In genomic region chr10:24595250-24596002, GRCm38 (mm10) we compare ENCODE assay signal across 8 mouse cellular contexts. TPM values are rescaled to one million over a fixed set of nuclear protein-coding genes. Genes with fewer than 3 reads are reported as not detected.
DNase-seq lines count a peak whose midpoint lies in the region; ATAC-seq and TF ChIP-seq lines count a peak whose summit lies in the region.

Gene Ccn2 (plus strand): TSS chr10:24595442.

- peak within 1 kb of the TSS; percentile 87 for H3K4me2 ChIP-seq in forebrain, embryonic 13.5 days
- H3K4me2 ChIP-seq in heart, embryonic 15.5 days: peak within 1 kb of the TSS; percentile 80
- H3K4me2 ChIP-seq in liver, embryonic 13.5 days: peak within 1 kb of the TSS; percentile 60
- peak within 1 kb of the TSS; percentile 61 for H3K4me2 ChIP-seq in neural tube, embryonic 11.5 days (ENCODE audit: low read depth)

- peak; percentile 46 for DNase-seq in brain, adult 2 months (ENCODE audit: low read depth, low spot score)
- peak; percentile 92 for DNase-seq in kidney, postnatal 10 days
- DNase-seq in liver, embryonic 13.5 days: no peak
- DNase-seq in neural tube, embryonic 11.5 days (ENCODE audit: low spot score): peak; percentile 80
- DNase-seq in thymus, postnatal 4 days: peak; percentile 27

- peak within 1 kb of the TSS; percentile 55 for H3K4me3 ChIP-seq in C2C12 (ENCODE audit: insufficient read depth, poor library complexity, severe bottlenecking)
- peak within 1 kb of the TSS; percentile 69 for H3K4me3 ChIP-seq in forebrain, embryonic 13.5 days
- H3K4me3 ChIP-seq in heart, embryonic 15.5 days: peak within 1 kb of the TSS; percentile 71
- H3K4me3 ChIP-seq in liver, embryonic 13.5 days (replicated peaks): peak within 1 kb of the TSS; percentile 54
- H3K4me3 ChIP-seq in neural tube, embryonic 11.5 days (ENCODE audit: low read depth, low read length): peak within 1 kb of the TSS; percentile 76

- H3K36me3 ChIP-seq in C2C12 (ENCODE audit: control insufficient read depth, insufficient read depth): peaks cover 15% of the 10 kb centered on the region
- no peaks in the 10 kb centered on the region for H3K36me3 ChIP-seq in forebrain, embryonic 13.5 days (ENCODE audit: poor library complexity, severe bottlenecking)
- no peaks in the 10 kb centered on the region; the same call in 1 of the 2 replicates for H3K36me3 ChIP-seq in heart, embryonic 15.5 days
- no peaks in the 10 kb centered on the region for H3K36me3 ChIP-seq in liver, embryonic 13.5 days
- no peaks in the 10 kb centered on the region for H3K36me3 ChIP-seq in neural tube, embryonic 11.5 days (ENCODE audit: control insufficient read depth, insufficient read depth, low read length)

- H3ac ChIP-seq in C2C12 (ENCODE audit: control insufficient read depth, insufficient read length, low read depth): peak within 1 kb of the TSS; percentile 80

- H3K79me3 ChIP-seq in C2C12 (ENCODE audit: low read depth): no peaks in the 10 kb centered on the region

- no peaks in the 10 kb centered on the region for H3K9me3 ChIP-seq in forebrain, embryonic 13.5 days (replicated peaks)
- no peaks in the 10 kb centered on the region for H3K9me3 ChIP-seq in heart, embryonic 15.5 days (replicated peaks)
- H3K9me3 ChIP-seq in liver, embryonic 13.5 days (replicated peaks): no peaks in the 10 kb centered on the region
- H3K9me3 ChIP-seq in neural tube, embryonic 11.5 days (ENCODE audit: control insufficient read depth, low read length): no peaks in the 10 kb centered on the region

- ATAC-seq in forebrain, embryonic 13.5 days: peak; percentile 90
- peak; percentile 76 for ATAC-seq in heart, embryonic 15.5 days (replicated peaks; ENCODE audit: insufficient number of reproducible peaks, insufficient read depth, low FRiP score, low read depth)
- peak; percentile 31 for ATAC-seq in liver, embryonic 13.5 days (ENCODE audit: low read depth)
- ATAC-seq in neural tube, embryonic 11.5 days (ENCODE audit: insufficient read depth, low FRiP score, low TSS enrichment): peak; percentile 92

- H3K27me3 ChIP-seq in C2C12 (ENCODE audit: control insufficient read depth, insufficient read depth, insufficient read length): no peaks in the 10 kb centered on the region
- H3K27me3 ChIP-seq in forebrain, embryonic 13.5 days: peaks cover 10% of the 10 kb centered on the region; the same call in 1 of the 2 replicates
- H3K27me3 ChIP-seq in heart, embryonic 15.5 days: no peaks in the 10 kb centered on the region
- peaks cover 39% of the 10 kb centered on the region for H3K27me3 ChIP-seq in liver, embryonic 13.5 days
- H3K27me3 ChIP-seq in neural tube, embryonic 11.5 days (ENCODE audit: control insufficient read depth, insufficient read depth, low read length): no peaks in the 10 kb centered on the region

- TF ChIP-seq CTCF in C2C12 (IDR thresholded peaks at IDR 0.05; ENCODE audit: control insufficient read depth, insufficient read depth, insufficient read length): no peak

- H3K27ac ChIP-seq in forebrain, embryonic 13.5 days: no peak within 1 kb of the TSS
- H3K27ac ChIP-seq in heart, embryonic 15.5 days: peak within 1 kb of the TSS; percentile 99
- H3K27ac ChIP-seq in liver, embryonic 13.5 days: 0 out of 2 replicates have a peak within 1 kb of the TSS, but pooled peaks have one; percentile 18
- peak within 1 kb of the TSS; percentile 88 for H3K27ac ChIP-seq in neural tube, embryonic 11.5 days (ENCODE audit: low read depth, low read length)

- peak within 1 kb of the TSS; percentile 72 for H3K9ac ChIP-seq in forebrain, embryonic 13.5 days
- peak within 1 kb of the TSS; percentile 88 for H3K9ac ChIP-seq in heart, embryonic 15.5 days
- peak within 1 kb of the TSS; percentile 29 for H3K9ac ChIP-seq in liver, embryonic 13.5 days
- H3K9ac ChIP-seq in neural tube, embryonic 11.5 days (ENCODE audit: low read length): peak within 1 kb of the TSS; percentile 77

- 0% methylated on average over 45 of the region's 53 CpGs for WGBS in forebrain, embryonic 13.5 days
- WGBS in heart, embryonic 15.5 days: under 1% methylated on average over 51 of the region's 53 CpGs
- under 1% methylated on average over 53 of the region's 53 CpGs for WGBS in liver, embryonic 13.5 days (ENCODE audit: insufficient replicate concordance)
- WGBS in neural tube, embryonic 11.5 days: under 1% methylated on average over 53 of the region's 53 CpGs

- H3K4me1 ChIP-seq in forebrain, embryonic 13.5 days: peaks cover 24% of the 10 kb centered on the region
- peaks cover 49% of the 10 kb centered on the region for H3K4me1 ChIP-seq in heart, embryonic 15.5 days (replicated peaks)
- no peaks in the 10 kb centered on the region for H3K4me1 ChIP-seq in liver, embryonic 13.5 days (replicated peaks)
- peaks cover 4% of the 10 kb centered on the region; the same call in 1 of the 2 replicates for H3K4me1 ChIP-seq in neural tube, embryonic 11.5 days (ENCODE audit: control insufficient read depth, insufficient read depth, low read length)

- H3K79me2 ChIP-seq in C2C12 (ENCODE audit: control insufficient read depth, insufficient read depth): peaks cover 16% of the 10 kb centered on the region

TF ChIP-seq in C2C12, 6 proteins besides CTCF, POLR2A, EP300 and RAD21:
- TF ChIP-seq FOSL1 (IDR thresholded peaks at IDR 0.05; ENCODE audit: insufficient read depth, low read length, poor library complexity, severe bottlenecking) (no peak), USF1 (IDR thresholded peaks at IDR 0.05; ENCODE audit: low read depth) (no peak), MYOD1 (IDR thresholded peaks at IDR 0.05; ENCODE audit: control insufficient read depth, insufficient read length, low read depth) (peak; percentile 19), MAX (IDR thresholded peaks at IDR 0.05) (peak; percentile 46), CEBPB (IDR thresholded peaks at IDR 0.05; ENCODE audit: low read depth) (no peak), MYOG (IDR thresholded peaks at IDR 0.05; ENCODE audit: control insufficient read depth, extremely low read depth, insufficient read length) (no peak)

RNA-seq across cellular contexts. Expression of gene Ccn2, which starts in this region (rescaled TPM):
- polyA plus RNA-seq in C2C12 (2012; fragmentation: generic; extraction: Trizol): 55.2 TPM
- 1.5 and 1.8 TPM in 2 replicates for polyA plus RNA-seq in forebrain, embryonic 13.5 days (2015; fragmentation: Nextera tagmentation; extraction: Ambion mirVana)
- 29.4 and 40.2 TPM in 2 replicates for polyA plus RNA-seq in heart, embryonic 15.5 days (2015; fragmentation: Nextera tagmentation; extraction: Ambion mirVana)
- polyA plus RNA-seq in liver, embryonic 13.5 days (2015; fragmentation: Nextera tagmentation; extraction: Ambion mirVana): 0.56 and 0.58 TPM in 2 replicates
- polyA plus RNA-seq in neural tube, embryonic 11.5 days (2014; fragmentation: Nextera tagmentation; extraction: Ambion mirVana): 3.3 and 4.9 TPM in 2 replicates

Comparison
In these comparisons a context has a peak if more than half of its experiments do, and no peak if none do; other contexts are left out.
1. Peak in ATAC-seq, H3K4me3 ChIP-seq, H3K27ac ChIP-seq, H3K9ac ChIP-seq and H3K4me2 ChIP-seq in liver, embryonic 13.5 days; RNA of the gene not detected or under 1 TPM.
2. ATAC-seq: peak in every context shown above with its lines; median percentile 92 in neural tube, embryonic 11.5 days; 90 in forebrain, embryonic 13.5 days; 76 in heart, embryonic 15.5 days; 31 in liver, embryonic 13.5 days.
3. H3K9ac ChIP-seq: peak in every context shown above with its lines; median percentile 88 in heart, embryonic 15.5 days; 77 in neural tube, embryonic 11.5 days; 72 in forebrain, embryonic 13.5 days; 29 in liver, embryonic 13.5 days.